Mouse (Mus musculus): Measurements from ENCODE around the gene Cntfr. TPM values are rescaled to one million over a fixed set of nuclear protein-coding genes. Genes with fewer than 3 reads are reported as not detected.

The Cntfr gene
- polyA plus RNA-seq (2021; fragmentation: Nextera tagmentation), result 12.8 and 15.1 TPM in 2 replicates
- long read RNA-seq, experiment 1, partial matches to known transcripts, result 1 of 1 reads
- long read RNA-seq, experiment 1, other reads (novel, unspliced or antisense), result 0 of 1 reads
- long read RNA-seq, experiment 2, transcript Cntfr-203 (10 exons, 1,995 nt), result major isoform, 7 of 11 reads
- long read RNA-seq, experiment 2, partial matches to known transcripts, result 1 of 11 reads
- long read RNA-seq, experiment 2, other reads (novel, unspliced or antisense), result 3 of 11 reads

DNA sequence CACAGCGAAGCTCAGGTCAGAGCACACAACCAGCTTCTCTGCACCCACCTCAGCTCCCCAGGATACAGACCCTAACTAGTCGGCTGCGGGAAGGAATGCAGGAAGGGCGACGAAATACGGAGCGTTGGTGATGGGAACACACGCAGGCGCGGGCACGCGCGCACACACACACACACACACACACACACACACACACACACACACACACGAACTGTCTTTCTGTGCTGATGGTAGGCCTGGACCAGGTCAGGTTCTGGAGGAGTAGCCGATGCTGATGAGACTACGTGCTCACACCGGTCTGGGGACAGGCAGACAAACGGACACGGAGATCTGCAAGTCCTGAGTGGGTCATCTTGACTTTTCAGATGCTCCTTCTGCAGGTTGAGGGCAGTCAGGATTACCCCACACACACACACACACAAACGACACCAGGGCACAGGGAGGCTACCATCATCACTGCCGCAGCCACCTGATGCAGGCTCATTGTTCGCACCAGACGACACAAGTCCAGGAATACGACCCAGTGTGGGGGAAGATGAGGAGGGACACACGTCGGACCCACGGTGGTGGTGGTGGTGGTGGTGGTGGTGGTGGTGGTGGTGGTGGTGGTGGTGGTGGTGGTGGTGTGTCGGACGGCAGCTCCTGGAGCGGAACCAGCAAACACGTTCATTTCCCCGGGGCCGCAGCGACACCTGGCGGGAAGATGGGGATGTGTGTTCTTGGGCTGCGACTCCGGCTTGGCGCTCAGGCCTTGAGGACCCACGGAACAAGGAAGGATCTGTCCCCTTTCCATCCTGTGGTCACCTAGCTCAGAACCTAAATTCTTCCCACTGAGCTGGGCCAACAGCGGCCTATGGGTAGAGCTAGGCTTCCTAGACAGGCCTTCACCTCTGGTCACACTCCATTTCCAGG lies at the start of gene Cntfr:
Cntfr (minus strand) TSS at position 160 of the 912 bp plus-strand sequence.

DNA sequence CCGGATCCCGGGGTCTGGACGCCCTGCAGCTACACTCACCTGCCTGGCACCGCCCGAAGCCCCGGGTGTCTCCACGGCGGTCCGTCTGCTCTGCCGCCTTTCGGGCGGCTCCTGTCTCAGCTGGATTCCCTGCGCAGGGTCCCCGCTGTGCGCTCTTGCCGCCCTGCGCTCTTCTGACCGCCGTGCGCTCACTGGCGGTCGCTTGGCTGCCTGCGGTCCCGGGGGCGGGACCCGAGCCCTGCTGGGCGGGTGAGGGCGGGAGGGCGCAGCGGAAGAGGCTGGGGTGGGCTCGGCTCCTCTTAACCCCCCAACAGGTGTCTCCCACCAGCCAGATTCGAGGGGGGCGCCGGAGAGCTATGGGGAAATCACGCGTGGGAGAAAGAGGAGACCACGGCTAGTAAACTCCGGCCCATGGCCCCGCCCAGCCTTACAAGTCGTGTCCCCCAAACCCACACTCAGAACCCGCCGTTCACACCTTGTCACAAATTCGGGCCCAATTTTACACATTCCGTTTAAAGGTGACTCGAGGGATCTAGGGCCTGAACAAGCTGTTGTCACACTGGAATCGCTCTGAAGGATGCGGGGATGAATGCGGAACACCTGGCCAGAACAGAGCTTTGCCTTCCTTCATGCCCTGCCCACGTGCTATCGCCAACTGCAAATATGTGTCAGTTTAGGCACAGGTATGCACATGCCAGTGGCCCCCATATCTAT lies 34.3 kb upstream of the Cntfr start, which contains the start of gene Arid3c:
Arid3c (minus strand) TSS at position 91 of the 714 bp plus-strand sequence.

GRCm38 (mm10) chr4:41722918-41723351 lies 26.0 kb upstream of the Cntfr start, which contains the start of gene Dctn3:
TSS of gene Dctn3 (minus strand) at chr4:41723170.

GRCm38 (mm10) chr4:41713197-41714067 lies 16.5 kb upstream of the Cntfr start, which contains the start of gene Rpp25l:
TSS of gene Rpp25l (minus strand) at chr4:41713534.

DNA sequence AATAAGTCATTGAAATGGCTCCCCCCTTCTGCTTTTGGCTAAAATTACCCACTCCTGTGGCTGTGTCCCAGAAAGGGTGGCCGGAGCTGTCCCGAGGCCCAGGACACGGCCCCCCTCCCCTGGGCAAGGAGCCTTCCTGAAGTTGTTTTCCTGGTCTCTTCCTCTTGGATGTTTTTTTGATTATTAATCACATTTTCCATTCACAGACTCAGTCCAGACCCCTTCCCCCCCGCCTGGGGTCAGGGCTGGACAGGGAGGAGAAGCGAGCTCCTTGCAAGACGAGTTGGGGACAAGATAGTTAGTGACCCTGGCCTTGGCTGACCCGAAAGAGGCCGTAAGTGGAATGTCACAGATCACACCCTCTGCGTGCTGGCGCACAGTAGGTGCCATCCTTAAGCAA lies 2.9 kb upstream of the Cntfr start, which contains the start of gene Il11ra1:
Il11ra1 (plus strand) TSS at position 207 of the 400 bp plus-strand sequence.

DNA sequence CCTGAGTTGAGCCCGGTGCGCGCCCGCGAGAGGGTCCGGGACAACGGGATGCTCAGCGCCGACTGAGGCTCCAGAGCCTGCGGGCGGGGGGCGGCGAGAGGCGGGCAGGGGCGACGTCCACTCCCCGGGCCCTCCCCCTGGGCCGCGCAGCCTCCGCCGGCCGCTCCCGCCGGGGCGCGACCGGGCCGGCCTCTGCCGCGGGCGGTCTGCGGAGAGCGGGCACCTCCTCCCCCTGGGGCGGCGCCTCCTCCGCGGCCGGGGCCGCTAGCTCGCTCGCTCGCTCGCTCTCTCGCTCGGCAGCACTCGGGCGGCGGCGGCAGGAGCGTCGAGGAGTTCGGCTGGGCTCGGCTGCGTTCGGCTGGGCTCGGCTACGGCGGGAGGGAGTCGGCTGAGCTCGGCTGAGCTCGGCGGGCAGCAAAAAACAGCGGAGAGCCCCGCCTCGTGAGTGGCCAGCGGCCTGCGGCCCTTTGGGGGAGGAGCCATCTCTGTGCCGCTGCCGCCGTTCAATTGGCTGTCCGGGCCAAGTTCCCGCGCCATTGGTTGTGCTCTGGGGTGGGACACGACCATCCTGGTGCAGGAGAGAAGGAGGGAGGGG lies 56.9 kb downstream of the Cntfr start, which contains the start of gene Enho:
Enho (minus strand) TSS at position 412 of the 595 bp plus-strand sequence.

Other genes starting within 250 kb of the Cntfr start
- gene Kif24, start 232.2 kb downstream of the Cntfr start, polyA plus RNA-seq (2021; fragmentation: Nextera tagmentation), result 0.48 and 0.67 TPM in 2 replicates
- 99.2 and 101 TPM in 2 replicates for gene Nudt2, start 231.9 kb downstream of the Cntfr start, polyA plus RNA-seq (2021; fragmentation: Nextera tagmentation)
- 13.9 and 17.0 TPM in 2 replicates for gene AI464131, start 194.0 kb downstream of the Cntfr start, polyA plus RNA-seq (2021; fragmentation: Nextera tagmentation)
- gene 1110017D15Rik, start 179.8 kb downstream of the Cntfr start, polyA plus RNA-seq (2021; fragmentation: Nextera tagmentation), result 17.0 and 32.8 TPM in 2 replicates
- gene Fam219a, start 127.6 kb downstream of the Cntfr start, polyA plus RNA-seq (2021; fragmentation: Nextera tagmentation), result 14.7 and 21.7 TPM in 2 replicates
- gene Dnaic1, start 127.3 kb downstream of the Cntfr start, polyA plus RNA-seq (2021; fragmentation: Nextera tagmentation), result 6.0 and 7.7 TPM in 2 replicates
- gene Enho, start 56.8 kb downstream of the Cntfr start, polyA plus RNA-seq (2021; fragmentation: Nextera tagmentation), result 58.1 and 69.0 TPM in 2 replicates
- gene Il11ra1, start 2.9 kb upstream of the Cntfr start, polyA plus RNA-seq (2021; fragmentation: Nextera tagmentation), result 39.2 and 43.2 TPM in 2 replicates
- gene Rpp25l, start 16.4 kb upstream of the Cntfr start, polyA plus RNA-seq (2021; fragmentation: Nextera tagmentation), result 62.9 and 67.4 TPM in 2 replicates
- gene Dctn3, start 26.1 kb upstream of the Cntfr start, polyA plus RNA-seq (2021; fragmentation: Nextera tagmentation), result 244 and 258 TPM in 2 replicates
- 0.08 TPM in 1 of 2 replicates, not detected in the other for gene Arid3c, start 34.1 kb upstream of the Cntfr start, polyA plus RNA-seq (2021; fragmentation: Nextera tagmentation)
- 38.2 and 43.6 TPM in 2 replicates for gene Galt, start 58.1 kb upstream of the Cntfr start, polyA plus RNA-seq (2021; fragmentation: Nextera tagmentation)
- gene Sigmar1, start 59.1 kb upstream of the Cntfr start, polyA plus RNA-seq (2021; fragmentation: Nextera tagmentation), result 20.3 and 23.9 TPM in 2 replicates
- gene Ccl27a, start 77.2 kb upstream of the Cntfr start, polyA plus RNA-seq (2021; fragmentation: Nextera tagmentation), result 252 and 279 TPM in 2 replicates
- gene Gm21541, start 206.5 kb upstream of the Cntfr start, polyA plus RNA-seq (2021; fragmentation: Nextera tagmentation), result not detected in 2 replicates
- 5.8 and 6.8 TPM in 2 replicates for gene Gm20878, start 244.5 kb upstream of the Cntfr start, polyA plus RNA-seq (2021; fragmentation: Nextera tagmentation)